Mouse (Mus musculus) lung, embryonic 16.5 days (tissue): ENCODE results near the gene Dennd5b. TPM values are rescaled to one million over a fixed set of nuclear protein-coding genes. Genes with fewer than 3 reads are reported as not detected.
"Not testable (repeated sequence)": the region's sequence is repeated elsewhere in the genome, so short reads cannot be mapped to it uniquely, and the experiment has no call there.

Source experiments
- ATAC-seq: fragments of 200-750 bp; cut with Nextera tagmentation; 2 replicates; pipeline ENCODE4 v1.8.0; 2017; ENCODE audit warnings: low read depth, mild to moderate bottlenecking, moderate library complexity
- H3K27ac ChIP-seq: fragments of 300-500 bp; sonication (generic); 2 replicates; pipeline ENCODE4 v1.5.1; 2014; ENCODE audit warnings: mild to moderate bottlenecking, control low read depth, low read length
- H3K27me3 ChIP-seq: fragments of 300-500 bp; sonication (generic); 2 replicates; pipeline ENCODE4 v1.6.1; 2014; ENCODE audit warnings: low read depth, low read length, mixed read lengths; ENCODE audit not compliant: control insufficient read depth, insufficient read depth
- H3K36me3 ChIP-seq: fragments of 300-500 bp; sonication (generic); 2 replicates; pipeline ENCODE4 v1.6.1; 2014; ENCODE audit warnings: low read length; ENCODE audit not compliant: control insufficient read depth, insufficient read depth
- H3K4me1 ChIP-seq: fragments of 300-500 bp; sonication (generic); replicated peaks from 2 replicates; pipeline ENCODE4 v1.6.1; 2014; ENCODE audit warnings: low read length, mixed read lengths; ENCODE audit not compliant: control insufficient read depth, insufficient read depth
- H3K4me2 ChIP-seq: fragments of 300-500 bp; sonication (generic); 2 replicates; pipeline ENCODE4 v1.6.1; 2014; ENCODE audit warnings: low read depth, low read length, control low read depth
- H3K4me3 ChIP-seq: fragments of 300-500 bp; sonication (generic); 2 replicates; pipeline ENCODE4 v1.5.1; 2014; ENCODE audit warnings: mild to moderate bottlenecking, low read length, control low read depth
- H3K9ac ChIP-seq: fragments of 300-500 bp; sonication (generic); 2 replicates; pipeline ENCODE4 v1.6.1; 2014; ENCODE audit warnings: low read length, control low read depth
- H3K9me3 ChIP-seq: fragments of 300-500 bp; sonication (generic); 2 replicates; pipeline ENCODE4 v1.6.1; 2016; ENCODE audit warnings: low read length; ENCODE audit not compliant: control insufficient read depth
- WGBS: fragments of 180-500 bp; shearing (Covaris S2); extraction: QIAGEN DNeasy Blood & Tissue Kit; methylation state at CpG from one replicate; pipeline ENCODE4 v1.1.7; 2014; 5-methylcytosine and 5-hydroxymethylcytosine counted together
- polyA plus RNA-seq: library from polyadenylated mRNA; unstranded; fragments of >200 nt; fragmentation: Nextera tagmentation; extraction: Ambion mirVana; gene quantifications from 2 replicates; pipeline ENCODE4 v1.2.1, GENCODE M21; 2015

Gene Dennd5b
- polyA plus RNA-seq, 1 experiment from 2014 or later, result 5.3 TPM

DNA sequence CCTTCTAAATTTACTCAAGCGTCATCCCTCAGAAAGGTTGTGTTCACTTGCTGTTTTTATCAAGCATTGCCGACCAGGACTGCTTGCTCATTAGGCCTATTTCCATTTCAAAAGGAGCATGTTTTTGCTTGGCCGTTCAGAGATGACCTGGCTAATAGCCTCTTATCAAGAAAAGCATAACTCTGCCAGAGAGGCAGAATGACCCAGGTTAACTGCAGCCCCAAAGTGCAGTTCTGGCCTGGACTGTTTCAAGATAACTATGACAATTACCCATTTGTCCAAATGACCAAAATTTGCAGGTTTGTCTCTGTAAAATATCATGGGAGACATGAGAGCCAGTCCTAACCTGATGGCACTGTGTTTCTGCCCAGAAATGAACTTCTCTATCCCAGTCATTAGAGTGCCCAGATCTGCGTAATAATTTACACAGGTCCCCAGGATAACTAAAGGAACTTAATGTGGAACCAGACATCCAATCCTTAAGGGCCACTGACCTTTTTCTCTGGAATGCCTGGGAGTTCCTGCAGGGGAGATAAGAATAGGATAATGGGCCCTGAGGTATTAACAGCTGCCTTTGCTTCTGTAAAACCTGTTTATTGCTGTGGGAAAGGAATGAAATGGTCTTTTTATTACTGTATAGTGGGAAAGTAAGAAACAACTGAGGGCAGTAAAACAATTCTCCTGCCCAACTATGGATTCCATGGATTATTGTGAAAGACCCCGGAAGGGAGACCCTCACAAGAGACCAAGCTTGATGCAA, 33.1 kb upstream of the Dennd5b start:
- H3K27ac ChIP-seq, result no peak overlapping the region
- 24% methylated on average over 5 of the region's 5 CpGs for WGBS
- H3K4me1 ChIP-seq, result no peaks in the 10 kb centered on the region
- no peaks in the 10 kb centered on the region for H3K27me3 ChIP-seq
- H3K4me3 ChIP-seq, result no peak overlapping the region
- H3K9ac ChIP-seq, result 0 out of 2 replicates have a peak overlapping the region, but pooled peaks have one; percentile 8
- H3K4me2 ChIP-seq, result no peak overlapping the region
- no peaks in the 10 kb centered on the region for H3K36me3 ChIP-seq
- H3K9me3 ChIP-seq, result no peaks in the 10 kb centered on the region
- no peak for ATAC-seq

DNA sequence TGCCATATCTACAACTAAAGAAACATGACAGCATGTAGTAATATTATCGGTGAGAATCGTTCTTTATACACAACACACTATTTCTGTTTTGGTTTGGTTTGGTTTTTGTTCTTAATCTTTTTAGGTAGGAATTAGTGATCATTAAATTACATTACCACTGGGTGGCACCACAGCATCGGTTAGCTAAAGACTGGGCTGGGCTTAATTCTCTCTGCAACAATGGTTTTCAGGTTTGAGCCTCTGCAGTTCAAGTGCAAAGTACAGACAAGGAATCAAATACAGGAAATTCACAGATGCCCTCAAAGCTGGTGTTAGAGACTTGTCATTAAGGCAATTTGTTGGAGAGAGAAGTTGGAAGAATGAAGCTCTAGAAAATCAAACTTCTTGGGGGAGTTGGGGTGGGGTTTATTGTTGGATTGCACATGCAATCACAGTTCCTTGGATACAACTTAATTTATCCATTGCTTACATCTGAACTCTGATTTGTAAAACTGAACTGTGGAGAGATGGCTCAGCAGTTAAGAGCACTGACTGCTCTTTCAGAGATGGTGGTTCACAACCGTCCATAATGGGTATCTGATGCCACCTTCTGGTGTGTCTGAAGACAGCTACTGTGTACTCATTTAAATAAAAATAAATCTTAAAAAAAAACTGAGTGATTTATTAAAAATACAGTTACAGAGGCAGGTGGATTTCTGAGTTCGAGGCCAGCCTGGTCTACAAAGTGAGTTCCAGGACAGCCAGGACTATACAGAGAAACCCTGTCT, 31.0 kb upstream of the Dennd5b start:
- Histone ChIP-seq H3K36me3 (no peaks in the 10 kb centered on the region), H3K9me3 (no peaks in the 10 kb centered on the region), H3K4me1 (no peaks in the 10 kb centered on the region), H3K27me3 (no peaks in the 10 kb centered on the region), H3K9ac (no peak overlapping the region), H3K4me2 (no peak overlapping the region), H3K4me3 (no peak overlapping the region), H3K27ac (no peak overlapping the region)
- 23% methylated on average over 5 of the region's 5 CpGs for WGBS
- 0 out of 2 replicates have a peak, but pooled peaks have one; percentile 67 for ATAC-seq

DNA sequence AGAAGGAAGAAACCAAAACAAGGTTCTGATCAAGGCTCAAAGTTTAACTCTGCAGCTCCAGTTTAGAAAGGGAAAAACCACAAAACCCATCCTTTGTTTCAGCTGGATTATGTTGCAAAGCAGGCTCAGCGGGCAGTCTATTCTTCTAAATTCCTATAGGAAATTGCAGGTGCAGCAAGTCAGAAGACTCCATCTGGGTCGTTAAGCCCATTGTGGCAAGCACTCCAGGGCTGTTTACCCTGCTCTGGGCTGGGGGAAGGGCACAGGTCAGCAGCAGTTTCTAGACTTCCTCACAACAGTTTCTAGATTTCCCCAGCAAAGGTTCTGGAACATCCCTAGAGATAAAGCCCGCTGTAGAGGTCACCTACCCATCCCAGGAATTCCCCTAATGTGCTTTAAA, 29.6 kb upstream of the Dennd5b start:
- Histone ChIP-seq H3K36me3 (no peaks in the 10 kb centered on the region), H3K27me3 (no peaks in the 10 kb centered on the region), H3K4me3 (no peak overlapping the region), H3K9ac (no peak overlapping the region), H3K9me3 (no peaks in the 10 kb centered on the region), H3K4me2 (no peak overlapping the region), H3K27ac (no peak overlapping the region), H3K4me1 (no peaks in the 10 kb centered on the region)
- ATAC-seq, result no peak
- 26% methylated on average over 3 of the region's 3 CpGs for WGBS

DNA sequence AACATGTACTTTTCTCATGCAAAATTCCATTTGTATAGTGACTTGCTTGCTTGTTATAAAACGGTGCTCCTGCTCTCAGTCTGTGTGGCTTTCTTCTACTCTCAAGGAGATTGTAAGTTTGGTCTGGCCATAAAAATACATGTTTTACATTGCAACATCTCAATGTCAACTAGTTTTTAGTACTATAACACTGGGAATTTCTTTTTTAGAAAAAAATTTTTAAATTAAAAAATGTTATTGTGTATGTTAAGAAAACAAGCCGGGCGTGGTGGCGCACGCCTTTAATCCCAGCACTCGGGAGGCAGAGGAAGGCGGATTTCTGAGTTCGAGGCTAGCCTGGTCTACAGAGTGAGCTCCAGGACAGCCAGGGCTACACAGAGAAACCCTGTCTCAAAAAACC, 28.4 kb upstream of the Dennd5b start, which contains the start of gene Gm10203:
Gm10203 (plus strand) TSS at position 301 of the 400 bp plus-strand sequence.
- not testable (repeated sequence) for H3K27ac ChIP-seq, H3K36me3 ChIP-seq, H3K4me3 ChIP-seq, H3K4me1 ChIP-seq, H3K9ac ChIP-seq, H3K4me2 ChIP-seq, H3K9me3 ChIP-seq, H3K27me3 ChIP-seq, ATAC-seq
- WGBS, result 87% methylated on average over 8 of the region's 8 CpGs

DNA sequence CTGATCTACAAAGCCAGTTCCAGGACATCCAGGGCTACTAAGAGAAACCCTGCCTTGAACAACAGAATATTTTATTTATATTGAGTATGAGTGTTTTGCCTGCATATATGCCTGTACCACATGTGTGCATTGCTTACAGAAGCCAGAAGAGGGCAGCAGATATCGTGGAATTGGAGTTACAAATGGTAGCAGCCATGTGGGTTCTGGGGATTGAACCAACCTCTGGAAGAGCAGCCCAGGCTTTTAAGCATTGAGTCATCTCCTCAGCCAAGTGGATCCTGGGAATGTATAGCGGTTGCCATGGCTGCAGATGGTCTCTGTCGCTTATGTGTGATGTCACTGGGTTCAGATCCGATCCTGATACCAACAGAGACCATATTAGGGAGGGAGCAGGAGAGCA, 25.2 kb upstream of the Dennd5b start:
- H3K4me3 ChIP-seq, result no peak overlapping the region
- H3K36me3 ChIP-seq, result no peaks in the 10 kb centered on the region
- WGBS, result 69% methylated on average over 4 of the region's 4 CpGs
- no peak overlapping the region for H3K27ac ChIP-seq
- H3K4me1 ChIP-seq, result no peaks in the 10 kb centered on the region
- ATAC-seq, result no peak
- H3K9ac ChIP-seq, result no peak overlapping the region
- no peaks in the 10 kb centered on the region for H3K9me3 ChIP-seq
- H3K27me3 ChIP-seq, result no peaks in the 10 kb centered on the region
- H3K4me2 ChIP-seq, result no peak overlapping the region

DNA sequence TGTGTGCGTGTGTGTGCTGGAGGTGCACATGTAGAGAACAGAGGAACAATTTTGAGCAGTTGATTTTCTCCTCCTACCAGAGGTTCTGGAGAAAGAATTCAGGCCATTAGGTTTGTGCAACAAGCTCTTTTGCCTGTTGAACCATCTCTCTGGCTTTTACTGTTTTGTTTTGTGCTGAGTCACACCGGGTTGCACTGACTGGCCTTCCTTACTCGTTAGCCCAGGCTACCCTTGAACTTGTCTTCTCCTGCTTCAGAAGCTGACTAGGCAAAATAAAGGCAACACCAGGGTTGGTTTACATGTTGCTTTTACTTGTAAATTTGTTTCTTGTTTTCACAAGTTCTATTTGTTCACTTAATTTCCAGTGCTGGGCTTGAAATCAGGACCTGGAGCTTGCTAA, 21.6 kb upstream of the Dennd5b start:
- Histone ChIP-seq H3K27me3 (no peaks in the 10 kb centered on the region), H3K4me2 (no peak overlapping the region), H3K36me3 (no peaks in the 10 kb centered on the region), H3K4me1 (no peaks in the 10 kb centered on the region), H3K9me3 (no peaks in the 10 kb centered on the region), H3K4me3 (no peak overlapping the region), H3K27ac (no peak overlapping the region), H3K9ac (no peak overlapping the region)
- 81% methylated on average over 3 of the region's 3 CpGs for WGBS
- ATAC-seq, result no peak

DNA sequence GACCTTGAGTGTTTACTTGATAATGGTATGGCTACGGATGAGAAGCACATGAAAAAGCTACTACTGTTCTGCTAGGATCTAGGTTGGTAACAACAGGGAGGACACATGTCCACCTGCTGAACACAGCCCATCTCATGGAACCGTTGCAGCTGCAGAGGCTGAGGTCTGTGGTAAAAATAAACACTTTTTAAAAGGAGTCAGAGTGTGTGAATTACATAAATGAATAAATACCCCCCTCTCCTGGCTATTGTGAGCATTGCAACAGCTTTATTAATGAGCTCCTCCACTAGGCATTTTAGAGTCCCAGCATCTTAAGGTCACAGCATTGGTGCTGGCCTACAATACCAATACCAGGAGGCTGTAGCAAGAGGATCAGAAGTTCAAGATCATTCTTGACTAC, 18.4 kb upstream of the Dennd5b start:
- Histone ChIP-seq H3K27me3 (no peaks in the 10 kb centered on the region), H3K4me1 (no peaks in the 10 kb centered on the region), H3K4me2 (no peak overlapping the region), H3K27ac (no peak overlapping the region), H3K4me3 (no peak overlapping the region), H3K9me3 (no peaks in the 10 kb centered on the region), H3K36me3 (no peaks in the 10 kb centered on the region), H3K9ac (no peak overlapping the region)
- ATAC-seq, result no peak; the same call in 1 of the 2 replicates
- 9% methylated on average over 2 of the region's 2 CpGs for WGBS

DNA sequence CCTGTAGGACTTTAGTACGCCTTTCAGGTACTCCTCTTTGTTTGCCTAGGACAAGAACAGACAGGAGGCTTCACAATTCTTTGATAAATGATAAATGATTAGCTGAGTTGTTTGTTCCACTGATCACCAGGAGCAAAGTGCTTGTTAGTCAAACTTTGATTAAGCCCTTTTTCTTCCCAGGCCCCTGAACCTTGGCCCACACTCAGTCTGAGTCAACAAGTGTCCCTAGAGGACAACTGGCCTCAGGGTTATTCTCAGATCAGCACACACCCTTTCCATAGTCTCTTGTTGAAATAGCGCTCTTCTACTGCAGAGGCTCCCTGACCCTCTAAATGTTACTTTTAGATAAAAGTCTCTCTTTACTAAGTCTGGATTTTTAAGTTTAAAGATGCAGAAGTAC, 17.5 kb upstream of the Dennd5b start:
- no peak for ATAC-seq
- no peak overlapping the region for H3K4me2 ChIP-seq
- no peaks in the 10 kb centered on the region for H3K27me3 ChIP-seq
- no peak overlapping the region for H3K9ac ChIP-seq
- H3K9me3 ChIP-seq, result no peaks in the 10 kb centered on the region
- H3K36me3 ChIP-seq, result no peaks in the 10 kb centered on the region
- no peak overlapping the region for H3K4me3 ChIP-seq
- no peaks in the 10 kb centered on the region for H3K4me1 ChIP-seq
- no peak overlapping the region for H3K27ac ChIP-seq
- WGBS, result 36% methylated on average over 2 of the region's 2 CpGs

DNA sequence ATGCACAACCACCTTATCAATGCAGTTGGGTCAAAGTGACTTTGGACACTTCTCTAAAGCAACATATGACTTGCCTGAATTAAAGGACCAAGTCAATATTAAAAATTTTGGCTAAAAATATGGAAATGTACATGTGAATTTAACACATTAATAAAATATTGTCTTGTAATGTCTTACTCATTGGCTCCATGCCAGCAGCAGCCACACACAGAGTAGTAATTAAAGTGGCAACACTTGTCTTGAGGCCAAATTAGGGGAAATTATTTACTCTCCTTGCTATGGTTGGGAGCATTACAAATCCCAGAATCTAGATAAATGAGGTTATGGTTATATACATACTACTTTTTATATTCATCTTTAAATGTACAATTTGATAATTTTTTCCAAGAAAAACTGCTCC, 15.5 kb upstream of the Dennd5b start:
- ATAC-seq, result no peak
- no peak overlapping the region for H3K9ac ChIP-seq
- H3K4me1 ChIP-seq, result no peaks in the 10 kb centered on the region
- no peak overlapping the region for H3K27ac ChIP-seq
- H3K36me3 ChIP-seq, result no peaks in the 10 kb centered on the region
- no peak overlapping the region for H3K4me3 ChIP-seq
- H3K27me3 ChIP-seq, result no peaks in the 10 kb centered on the region
- no peak overlapping the region for H3K4me2 ChIP-seq
- no peaks in the 10 kb centered on the region for H3K9me3 ChIP-seq
